Mouse (Mus musculus) duodenum, adult 2 months (tissue): ENCODE data around the gene Smco3. TPM values are rescaled to one million over a fixed set of nuclear protein-coding genes. Genes with fewer than 3 reads are reported as not detected.

Experiments
- polyA plus RNA-seq: library from polyadenylated mRNA; depleted of rRNA; stranded (reverse); fragments of >200 nt; gene quantifications from 2 replicates; pipeline ENCODE4 v1.2.3, GENCODE M21; 2012; ENCODE audit warnings: low replicate concordance; rRNA removed

Gene Smco3
- polyA plus RNA-seq, result not detected in 2 replicates

DNA sequence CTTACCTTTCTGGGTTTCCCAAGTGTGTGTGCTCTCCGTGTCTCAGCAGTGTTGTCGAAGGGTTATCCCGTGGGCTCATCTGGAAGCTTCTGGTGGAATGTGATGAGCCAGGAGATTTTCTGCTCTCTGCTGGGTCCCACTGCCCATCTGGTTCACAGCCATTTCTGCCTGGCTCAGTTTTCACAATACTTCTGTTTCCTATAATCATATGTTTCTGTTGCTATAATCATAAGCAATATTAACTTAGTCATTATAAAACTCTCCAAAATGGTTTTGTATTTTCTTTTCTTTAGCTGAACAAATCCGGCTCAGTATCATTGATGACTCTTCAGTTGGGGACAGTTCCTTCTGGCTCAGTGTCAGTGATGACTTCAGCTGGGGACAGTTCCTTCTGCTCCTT lies at the start of gene Smco3:
Gene Smco3 (minus strand): TSS at position 101 of the 400 bp plus-strand sequence.

GRCm38 (mm10) chr6:136875670-136876069 lies 40.4 kb upstream of the Smco3 start, which contains the start of gene Mgp:
Gene Mgp (minus strand): TSS chr6:136875823.

GRCm38 (mm10) chr6:136857186-136857872 lies 22.1 kb upstream of the Smco3 start, which contains the start of gene Art4:
Gene Art4 (minus strand): TSS chr6:136857733.

GRCm38 (mm10) chr6:136827881-136828561 lies 7.2 kb downstream of the Smco3 start, which contains the start of gene Wbp11:
Gene Wbp11 (minus strand): TSS chr6:136828233.

DNA sequence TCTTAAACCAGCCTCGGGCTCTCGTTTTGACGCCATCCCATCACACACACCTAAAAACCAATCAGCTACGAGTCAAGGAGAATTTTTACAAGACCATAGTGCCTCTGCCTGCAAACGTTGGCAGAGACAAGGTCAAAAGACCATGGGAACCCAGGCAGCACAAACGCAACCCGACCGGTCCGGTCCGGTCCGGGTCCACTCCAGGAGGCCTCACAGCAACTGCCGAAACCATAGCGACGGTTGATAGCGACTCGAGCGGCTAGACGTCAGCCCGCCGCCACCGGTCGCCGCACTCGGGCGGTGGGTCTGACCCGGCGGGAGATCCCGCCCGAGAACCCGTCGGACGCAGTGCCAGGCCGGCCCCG lies 7.8 kb downstream of the Smco3 start, which contains the start of gene BC049715:
Gene BC049715 (plus strand): TSS at position 111 of the 365 bp plus-strand sequence.

DNA sequence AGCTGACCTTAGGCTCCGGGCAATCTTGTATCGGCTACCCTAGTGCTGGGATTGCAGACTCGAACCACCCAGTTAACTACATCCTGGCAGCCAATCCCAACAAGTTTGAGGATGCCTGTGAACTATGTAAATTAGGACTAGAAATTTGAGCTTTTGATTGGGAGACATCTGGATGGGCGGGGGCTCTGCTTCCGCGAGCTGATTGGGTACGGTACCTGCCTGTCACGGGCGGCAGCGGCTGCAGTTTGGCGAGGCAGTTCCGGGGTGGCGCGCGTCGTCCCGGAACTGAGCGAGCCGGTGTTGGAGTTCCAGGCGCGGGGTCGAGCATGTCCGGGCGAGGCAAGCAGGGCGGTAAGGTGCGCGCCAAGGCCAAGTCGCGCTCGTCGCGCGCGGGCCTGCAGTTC lies 27.2 kb downstream of the Smco3 start, which contains the start of gene H2afj:
Gene H2afj (plus strand): TSS at position 231 of the 404 bp plus-strand sequence.

GRCm38 (mm10) chr6:136803739-136804633 lies 31.3 kb downstream of the Smco3 start, which contains the start of gene Hist4h4:
Gene Hist4h4 (minus strand): TSS chr6:136804415.

GRCm38 (mm10) chr6:136781377-136781986 lies 53.8 kb downstream of the Smco3 start, which contains the start of gene Gucy2c:
Gene Gucy2c (minus strand): TSS chr6:136781765.

Other genes with a start within 250 kb of the Smco3 start
- gene Plbd1, start 173.5 kb downstream of the Smco3 start, polyA plus RNA-seq, result 20.3 and 43.4 TPM in 2 replicates
- gene Gucy2c, start 53.7 kb downstream of the Smco3 start, polyA plus RNA-seq, result 35.4 and 61.1 TPM in 2 replicates
- 1.3 and 2.3 TPM in 2 replicates for gene Hist4h4, start 31.0 kb downstream of the Smco3 start, polyA plus RNA-seq
- gene H2afj, start 27.2 kb downstream of the Smco3 start, polyA plus RNA-seq, result 381 and 1,561 TPM in 2 replicates
- gene BC049715, start 7.8 kb downstream of the Smco3 start, polyA plus RNA-seq, result 0.88 and 1.5 TPM in 2 replicates
- 32.5 and 34.8 TPM in 2 replicates for gene Wbp11, start 7.2 kb downstream of the Smco3 start, polyA plus RNA-seq
- 0.08 and 0.15 TPM in 2 replicates for gene Art4, start 22.3 kb upstream of the Smco3 start, polyA plus RNA-seq
- gene Mgp, start 40.4 kb upstream of the Smco3 start, polyA plus RNA-seq, result 70.6 and 80.8 TPM in 2 replicates
- gene Erp27, start 86.7 kb upstream of the Smco3 start, polyA plus RNA-seq, result 5.0 TPM in 1 of 2 replicates, not detected in the other
- gene Pde6h, start 88.4 kb upstream of the Smco3 start, polyA plus RNA-seq, result 0.04 TPM in 1 of 2 replicates, not detected in the other
- 9.1 and 19.1 TPM in 2 replicates for gene Arhgdib, start 106.4 kb upstream of the Smco3 start, polyA plus RNA-seq